Mouse (Mus musculus): ENCODE measurements at regions not wholly inside any gene's neighbourhood (a gene's known extent, or its start where the extent isn't known, plus 50 kb on each side); places are given as distances from the start of the nearest gene placed in this dataset.

GRCm38 (mm10) chr2:8628007-8628406, 1118.6 kb upstream of the Celf2 start:
- H3K9ac ChIP-seq (ENCODE audit: low read depth, low read length), result no peak overlapping the region
- no peaks in the 10 kb centered on the region for H3K79me2 ChIP-seq (ENCODE audit: control insufficient read depth, insufficient read depth, low read length)
- no peak for DNase-seq (ENCODE audit: extremely low read depth, low read depth, low spot score)
- no peak overlapping the region for H3K27ac ChIP-seq (replicated peaks; ENCODE audit: insufficient read depth, low read depth, low read length)
- no peak for TF ChIP-seq CTCF (IDR thresholded peaks at IDR 0.05; ENCODE audit: low read depth, low read length)
- no peak for TF ChIP-seq POLR2A (IDR thresholded peaks at IDR 0.05; ENCODE audit: extremely low read depth, insufficient read depth, low read length)
- H3K4me1 ChIP-seq (ENCODE audit: control insufficient read depth, insufficient read depth, low read length), result no peaks in the 10 kb centered on the region
- no peaks in the 10 kb centered on the region for H3K27me3 ChIP-seq (ENCODE audit: control insufficient read depth, insufficient read depth, low read length)
- no peaks in the 10 kb centered on the region for H3K36me3 ChIP-seq (ENCODE audit: control insufficient read depth, insufficient read depth, low read length)
- no peak overlapping the region for H3K4me3 ChIP-seq (ENCODE audit: insufficient read depth, low read depth, low read length)
- WGBS, result 56% methylated on average over 1 of the region's 1 CpGs

- Histone ChIP-seq H3K4me1 (ENCODE audit: control insufficient read depth, insufficient read depth, low read length) (no peaks in the 10 kb centered on the region), H3K4me3 (ENCODE audit: insufficient read depth, low read depth, low read length) (no peak overlapping the region), H3K27me3 (ENCODE audit: control insufficient read depth, insufficient read depth, low read length) (no peaks in the 10 kb centered on the region), H3K27ac (replicated peaks; ENCODE audit: insufficient read depth, low read depth, low read length) (no peak overlapping the region), H3K36me3 (ENCODE audit: control insufficient read depth, insufficient read depth, low read length) (no peaks in the 10 kb centered on the region), H3K9ac (ENCODE audit: low read depth, low read length) (no peak overlapping the region), H3K79me2 (ENCODE audit: control insufficient read depth, insufficient read depth, low read length) (no peaks in the 10 kb centered on the region)
- no peak for DNase-seq (ENCODE audit: extremely low read depth, low read depth, low spot score)
- 89% methylated on average over 2 of the region's 2 CpGs for WGBS
- no peak for TF ChIP-seq POLR2A (IDR thresholded peaks at IDR 0.05; ENCODE audit: extremely low read depth, insufficient read depth, low read length)
- no peak for TF ChIP-seq CTCF (IDR thresholded peaks at IDR 0.05; ENCODE audit: low read depth, low read length)
Observed at GRCm38 (mm10) chr2:8628485-8629208, 1119.3 kb upstream of the Celf2 start.

DNA sequence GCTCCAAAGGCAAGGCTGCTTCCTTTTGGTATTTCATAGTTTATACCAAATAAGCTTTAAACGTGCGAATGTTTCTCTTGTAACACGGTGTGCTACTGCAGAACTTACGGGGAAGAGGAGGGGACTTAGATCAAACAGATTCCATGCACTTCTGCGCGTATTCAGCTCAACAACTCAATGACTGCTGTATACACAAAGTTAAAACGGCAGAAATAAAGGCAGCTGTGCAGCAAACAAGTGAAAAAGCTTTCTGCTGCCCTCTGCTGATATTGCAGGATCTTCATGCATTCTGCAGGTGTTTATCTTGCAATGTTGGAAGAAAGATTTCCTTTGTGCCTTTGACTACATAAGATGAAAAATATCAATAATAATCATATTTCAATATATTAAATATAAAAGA, 1128.7 kb upstream of the Celf2 start:
- no peak overlapping the region for H3K9ac ChIP-seq (ENCODE audit: low read depth, low read length)
- TF ChIP-seq CTCF (IDR thresholded peaks at IDR 0.05; ENCODE audit: low read depth, low read length), result no peak
- TF ChIP-seq POLR2A (IDR thresholded peaks at IDR 0.05; ENCODE audit: extremely low read depth, insufficient read depth, low read length), result no peak
- H3K36me3 ChIP-seq (ENCODE audit: control insufficient read depth, insufficient read depth, low read length), result no peaks in the 10 kb centered on the region
- 41% methylated on average over 7 of the region's 7 CpGs for WGBS
- no peaks in the 10 kb centered on the region for H3K4me1 ChIP-seq (ENCODE audit: control insufficient read depth, insufficient read depth, low read length)
- H3K27ac ChIP-seq (replicated peaks; ENCODE audit: insufficient read depth, low read depth, low read length), result no peak overlapping the region
- H3K27me3 ChIP-seq (ENCODE audit: control insufficient read depth, insufficient read depth, low read length), result no peaks in the 10 kb centered on the region
- no peaks in the 10 kb centered on the region for H3K79me2 ChIP-seq (ENCODE audit: control insufficient read depth, insufficient read depth, low read length)
- no peak overlapping the region for H3K4me3 ChIP-seq (ENCODE audit: insufficient read depth, low read depth, low read length)
- no peak for DNase-seq (ENCODE audit: extremely low read depth, low read depth, low spot score)

DNA sequence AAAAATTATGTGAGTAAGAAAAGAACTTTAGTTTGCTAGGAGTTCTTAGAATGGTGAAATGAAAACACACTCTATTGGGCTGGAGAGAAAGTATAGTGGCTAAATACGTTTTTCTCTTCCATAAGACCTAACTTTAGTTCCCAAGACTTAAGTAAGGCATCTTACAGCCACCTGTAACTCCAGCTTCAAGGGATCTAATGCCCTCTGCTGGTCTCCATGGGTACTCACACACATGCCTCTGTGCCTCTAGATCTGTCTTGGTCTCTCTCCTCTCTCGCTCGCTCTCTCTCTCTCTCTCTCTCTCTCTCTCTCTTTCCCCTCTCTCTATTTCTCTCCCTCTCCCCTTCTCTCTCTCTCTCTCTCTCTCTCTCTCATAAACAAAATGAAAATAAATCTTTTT, 1129.9 kb upstream of the Celf2 start:
- no peak overlapping the region for H3K9ac ChIP-seq (ENCODE audit: low read depth, low read length)
- no peaks in the 10 kb centered on the region for H3K79me2 ChIP-seq (ENCODE audit: control insufficient read depth, insufficient read depth, low read length)
- no peaks in the 10 kb centered on the region for H3K27me3 ChIP-seq (ENCODE audit: control insufficient read depth, insufficient read depth, low read length)
- no peak overlapping the region for H3K4me3 ChIP-seq (ENCODE audit: insufficient read depth, low read depth, low read length)
- no peaks in the 10 kb centered on the region for H3K4me1 ChIP-seq (ENCODE audit: control insufficient read depth, insufficient read depth, low read length)
- no peaks in the 10 kb centered on the region for H3K36me3 ChIP-seq (ENCODE audit: control insufficient read depth, insufficient read depth, low read length)
- DNase-seq (ENCODE audit: extremely low read depth, low read depth, low spot score), result peak; percentile 6
- H3K27ac ChIP-seq (replicated peaks; ENCODE audit: insufficient read depth, low read depth, low read length), result no peak overlapping the region
- TF ChIP-seq CTCF (IDR thresholded peaks at IDR 0.05; ENCODE audit: low read depth, low read length) (peak; percentile 22; the same call in 1 of the 2 replicates), POLR2A (IDR thresholded peaks at IDR 0.05; ENCODE audit: extremely low read depth, insufficient read depth, low read length) (no peak)
- 47% methylated on average over 3 of the region's 3 CpGs for WGBS

DNA sequence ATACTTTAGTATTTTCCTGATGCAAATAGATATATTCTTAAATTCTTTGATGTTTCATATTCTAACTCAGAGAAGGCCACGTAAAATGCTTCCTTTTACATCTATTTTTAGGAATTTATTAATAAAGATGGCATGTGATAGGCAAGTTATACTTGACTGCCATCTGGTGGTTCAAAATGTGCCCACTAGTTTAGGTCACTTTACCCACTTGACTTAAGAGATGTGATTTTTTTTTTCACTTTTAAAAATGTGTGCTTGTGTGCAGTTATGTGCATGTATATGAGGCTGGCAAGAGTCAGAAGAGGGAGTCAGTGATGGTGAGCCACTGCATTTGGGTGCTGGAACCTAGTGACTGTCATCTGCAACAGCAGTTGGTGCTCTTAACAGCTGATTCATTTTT, 1136.1 kb upstream of the Celf2 start:
- no peaks in the 10 kb centered on the region for H3K4me1 ChIP-seq (ENCODE audit: control insufficient read depth, insufficient read depth, low read length)
- H3K27ac ChIP-seq (replicated peaks; ENCODE audit: insufficient read depth, low read depth, low read length), result no peak overlapping the region
- no peak overlapping the region for H3K4me3 ChIP-seq (ENCODE audit: insufficient read depth, low read depth, low read length)
- no peak overlapping the region for H3K9ac ChIP-seq (ENCODE audit: low read depth, low read length)
- DNase-seq (ENCODE audit: extremely low read depth, low read depth, low spot score), result no peak
- TF ChIP-seq CTCF (IDR thresholded peaks at IDR 0.05; ENCODE audit: low read depth, low read length) (no peak), POLR2A (IDR thresholded peaks at IDR 0.05; ENCODE audit: extremely low read depth, insufficient read depth, low read length) (no peak)
- no peaks in the 10 kb centered on the region for H3K79me2 ChIP-seq (ENCODE audit: control insufficient read depth, insufficient read depth, low read length)
- H3K27me3 ChIP-seq (ENCODE audit: control insufficient read depth, insufficient read depth, low read length), result no peaks in the 10 kb centered on the region
- WGBS, result 58% methylated on average over 1 of the region's 1 CpGs
- H3K36me3 ChIP-seq (ENCODE audit: control insufficient read depth, insufficient read depth, low read length), result no peaks in the 10 kb centered on the region

DNA sequence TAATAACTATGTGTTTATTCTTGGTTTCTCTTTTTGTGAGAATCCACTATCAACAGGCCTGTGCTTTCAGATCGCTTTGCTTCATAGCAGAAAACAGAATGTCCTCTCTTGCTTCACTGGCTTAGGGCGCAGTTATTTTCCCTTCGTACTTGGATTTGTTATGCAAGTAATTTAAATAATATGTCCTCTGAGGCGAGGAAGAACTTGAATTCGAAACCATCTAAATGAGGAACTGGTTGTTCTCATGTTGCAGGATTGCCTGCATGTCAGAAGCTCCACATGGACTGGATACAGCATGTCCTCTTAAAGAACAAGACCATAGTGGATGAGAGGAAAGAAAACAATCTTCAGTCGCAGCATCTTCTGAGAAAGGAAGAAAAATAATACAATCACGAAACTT, 1151.2 kb upstream of the Celf2 start:
- H3K36me3 ChIP-seq (ENCODE audit: control insufficient read depth, insufficient read depth, low read length), result no peaks in the 10 kb centered on the region
- 75% methylated on average over 7 of the region's 7 CpGs for WGBS
- no peak overlapping the region for H3K4me3 ChIP-seq (ENCODE audit: insufficient read depth, low read depth, low read length)
- TF ChIP-seq POLR2A (IDR thresholded peaks at IDR 0.05; ENCODE audit: extremely low read depth, insufficient read depth, low read length), result no peak
- TF ChIP-seq CTCF (IDR thresholded peaks at IDR 0.05; ENCODE audit: low read depth, low read length), result no peak
- no peak overlapping the region for H3K27ac ChIP-seq (replicated peaks; ENCODE audit: insufficient read depth, low read depth, low read length)
- no peaks in the 10 kb centered on the region for H3K79me2 ChIP-seq (ENCODE audit: control insufficient read depth, insufficient read depth, low read length)
- H3K4me1 ChIP-seq (ENCODE audit: control insufficient read depth, insufficient read depth, low read length), result no peaks in the 10 kb centered on the region
- peak; percentile 9 for DNase-seq (ENCODE audit: extremely low read depth, low read depth, low spot score)
- H3K9ac ChIP-seq (ENCODE audit: low read depth, low read length), result no peak overlapping the region
- no peaks in the 10 kb centered on the region for H3K27me3 ChIP-seq (ENCODE audit: control insufficient read depth, insufficient read depth, low read length)

All from liver, adult 2 months (tissue).